In the genomic region with DNA sequence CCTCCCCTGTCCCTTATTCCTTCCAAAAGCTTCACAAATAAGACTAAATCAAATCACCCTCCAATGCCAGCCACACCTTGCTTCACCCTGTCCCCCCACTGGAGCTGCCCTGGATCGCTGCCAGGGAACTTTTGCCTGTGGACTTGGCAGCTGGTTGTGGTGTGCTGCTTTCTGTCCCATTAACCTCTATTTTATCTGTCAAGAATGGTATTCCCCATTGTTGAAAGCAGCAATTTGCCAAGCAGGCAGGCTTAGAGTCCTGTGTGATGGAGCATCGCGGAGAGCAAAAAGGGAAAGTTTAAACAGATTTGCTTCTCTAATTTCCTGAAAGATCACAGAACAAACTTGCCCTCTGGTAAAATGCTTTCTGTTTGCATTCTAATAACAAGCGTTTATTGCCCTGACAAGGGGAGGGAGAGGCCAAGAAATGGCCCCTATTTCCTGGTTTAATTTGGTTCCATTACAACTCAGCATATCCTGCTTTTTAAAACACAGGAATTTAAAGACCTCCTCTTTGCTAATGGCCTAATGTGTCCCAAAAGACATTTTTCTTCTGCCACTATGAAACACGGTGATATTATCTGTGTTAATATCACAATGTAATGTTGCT, we compare ENCODE assay signal across 8 mouse cellular contexts.
DNase-seq lines count a peak whose midpoint lies in the region.

No protein-coding gene starts in this region.

- DNase-seq in embryo, embryonic 11 days: peak; percentile 25
- DNase-seq in embryo, embryonic 9.5 days (ENCODE audit: extremely low spot score): no peak
- peak; percentile 41 for DNase-seq in urinary bladder, postnatal 14 days (ENCODE audit: low spot score)
- no peak for DNase-seq in urinary bladder, adult 2 months (ENCODE audit: low spot score)
- DNase-seq in kidney, adult 8-10 months: peak; percentile 2 to 24
- peak; percentile 13 to 16 for DNase-seq in urinary bladder, postnatal 36 days (ENCODE audit: low spot score in 2 of 2)
- DNase-seq in thymus, adult 18-20 months: no peak
- no peak for DNase-seq in layer of hippocampus, postnatal 36 days

Comparison
In these comparisons a context has a peak if more than half of its experiments do, and no peak if none do; other contexts are left out.
1. DNase-seq: peak in embryo, embryonic 11 days (single experiment), urinary bladder, postnatal 14 days (single experiment), kidney, adult 8-10 months (2 of 2) and urinary bladder, postnatal 36 days (2 of 2); none in embryo, embryonic 9.5 days (single experiment), urinary bladder, adult 2 months (single experiment), thymus, adult 18-20 months (0 of 2) and layer of hippocampus, postnatal 36 days (0 of 2).